Mouse (Mus musculus): ENCODE data around the gene Kcnj16.

GRCm38 (mm10) chr11:111060216-111060615 is 92.4 kb downstream of the Kcnj16 start:
- no peak for TF ChIP-seq CTCF (IDR thresholded peaks at IDR 0.05; ENCODE audit: extremely low read depth, insufficient read length, insufficient replicate concordance, low read depth, low read length)
- no peak for TF ChIP-seq POLR2A (IDR thresholded peaks at IDR 0.05; ENCODE audit: low read depth, low read length)
